14 mouse cellular contexts compared by ENCODE assay signal in the genomic region with DNA sequence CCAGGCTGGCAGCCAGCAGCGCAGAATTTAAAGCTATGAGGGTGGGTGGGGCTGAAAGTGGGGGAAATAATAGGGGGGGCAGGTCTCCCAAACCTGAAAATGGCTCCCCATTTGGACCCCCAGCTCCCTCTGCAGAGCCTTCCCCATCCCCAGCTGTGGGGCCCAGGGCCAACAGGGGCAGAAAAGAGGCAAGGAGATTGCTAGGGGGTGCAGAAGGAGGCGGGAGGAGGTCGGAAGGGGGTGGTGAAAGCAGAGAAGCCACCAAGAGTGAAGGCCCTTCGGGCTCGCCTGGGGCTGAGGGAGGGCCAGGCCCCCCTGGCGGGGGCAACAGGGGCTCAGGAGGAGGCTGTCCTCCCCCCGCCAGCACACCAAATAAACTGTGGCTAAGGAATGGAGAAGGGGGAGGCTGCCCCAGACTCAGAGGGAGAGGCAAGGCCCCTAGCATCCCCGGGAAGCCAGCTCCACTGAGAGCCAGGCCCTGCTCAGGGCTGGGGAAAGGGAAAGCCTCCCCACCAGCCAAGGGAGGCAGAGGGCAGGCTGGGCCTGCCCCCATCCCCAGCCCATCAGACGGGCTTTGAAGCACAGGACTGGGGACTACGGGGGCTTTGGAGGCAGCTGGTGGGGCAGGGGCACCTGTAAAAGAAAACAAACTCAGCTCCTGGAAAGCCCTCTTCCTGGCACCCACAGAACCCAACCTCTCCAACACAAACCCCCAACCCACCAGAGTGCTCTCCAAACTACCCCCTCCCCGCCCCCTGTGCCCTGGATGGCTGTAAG. TPM values are rescaled to one million over a fixed set of nuclear protein-coding genes. Genes with fewer than 3 reads are reported as not detected.
DNase-seq lines count a peak whose midpoint lies in the region; ATAC-seq and TF ChIP-seq lines count a peak whose summit lies in the region.
"Had no signal": no experiment of that assay in that cellular context is flagged by ENCODE, and none has a peak within 500 bp of the region (broad histone marks: within the 10 kb centered on the region; RNA-seq: fewer than 3 reads in every experiment).

No protein-coding gene starts in this region.

- no peak overlapping the region for H3K4me3 ChIP-seq in forebrain, embryonic 12.5 days (replicated peaks)
- H3K4me3 ChIP-seq in forebrain, embryonic 16.5 days (replicated peaks; ENCODE audit: low read length), result no peak overlapping the region
- H3K4me3 ChIP-seq in liver, embryonic 12.5 days, result no peak overlapping the region
- H3K4me3 ChIP-seq in liver, postnatal 0 days (ENCODE audit: low read depth, low read length), result no peak overlapping the region
- peak overlapping the region; percentile 81; the same call in 1 of the 2 replicates for H3K4me3 ChIP-seq in G1E (ENCODE audit: low read depth, low read length)
- no peak overlapping the region for H3K4me3 ChIP-seq in forebrain, embryonic 14.5 days (ENCODE audit: low read depth, low read length)
- no peak overlapping the region for H3K4me3 ChIP-seq in intestine, postnatal 0 days (ENCODE audit: low read depth, low read length)
- H3K4me3 ChIP-seq: left cerebral cortex, adult 2 months had no signal

- WGBS in forebrain, embryonic 12.5 days, result 80% methylated on average over 10 of the region's 11 CpGs
- 71% methylated on average over 11 of the region's 11 CpGs for WGBS in forebrain, embryonic 16.5 days
- 80% methylated on average over 11 of the region's 11 CpGs for WGBS in liver, embryonic 12.5 days (ENCODE audit: insufficient replicate concordance)
- 84% methylated on average over 11 of the region's 11 CpGs for WGBS in liver, postnatal 0 days (ENCODE audit: insufficient replicate concordance)
- WGBS in forebrain, embryonic 14.5 days, result 79% methylated on average over 11 of the region's 11 CpGs
- WGBS in intestine, postnatal 0 days, result 79% methylated on average over 11 of the region's 11 CpGs

- ATAC-seq in forebrain, embryonic 12.5 days (ENCODE audit: low FRiP score), result no peak
- no peak for ATAC-seq in forebrain, embryonic 16.5 days
- no peak for ATAC-seq in liver, embryonic 12.5 days
- ATAC-seq in liver, postnatal 0 days, result no peak
- no peak for ATAC-seq in G1E (ENCODE audit: extremely low read depth, insufficient number of reproducible peaks, low FRiP score, poor library complexity, severe bottlenecking)
- ATAC-seq in forebrain, embryonic 14.5 days, result no peak
- ATAC-seq in intestine, postnatal 0 days, result no peak

- no peak overlapping the region for H3K27ac ChIP-seq in forebrain, embryonic 12.5 days
- no peak overlapping the region for H3K27ac ChIP-seq in forebrain, embryonic 16.5 days (ENCODE audit: low read length)
- H3K27ac ChIP-seq in liver, embryonic 12.5 days, result peak overlapping the region; percentile 21; the same call in 1 of the 2 replicates
- no peak overlapping the region for H3K27ac ChIP-seq in liver, postnatal 0 days (ENCODE audit: low read depth)
- H3K27ac ChIP-seq in forebrain, embryonic 14.5 days (ENCODE audit: low read depth, low read length), result no peak overlapping the region
- no peak overlapping the region for H3K27ac ChIP-seq in intestine, postnatal 0 days (ENCODE audit: low read depth, low read length)
- H3K27ac ChIP-seq: left cerebral cortex, adult 2 months; liver, embryonic 14.5 days had no signal

- no peaks in the 10 kb centered on the region for H3K27me3 ChIP-seq in forebrain, embryonic 12.5 days
- no peaks in the 10 kb centered on the region for H3K27me3 ChIP-seq in forebrain, embryonic 16.5 days (replicated peaks; ENCODE audit: control insufficient read depth, insufficient read depth, low read length)
- no peaks in the 10 kb centered on the region for H3K27me3 ChIP-seq in liver, embryonic 12.5 days (replicated peaks)
- H3K27me3 ChIP-seq in liver, postnatal 0 days (ENCODE audit: insufficient read depth, low read length), result no peaks in the 10 kb centered on the region
- H3K27me3 ChIP-seq in G1E (ENCODE audit: insufficient read depth, low read length), result no peaks in the 10 kb centered on the region
- H3K27me3 ChIP-seq in forebrain, embryonic 14.5 days (replicated peaks; ENCODE audit: control insufficient read depth, insufficient read depth, low read length), result no peaks in the 10 kb centered on the region
- no peaks in the 10 kb centered on the region for H3K27me3 ChIP-seq in intestine, postnatal 0 days (replicated peaks; ENCODE audit: control insufficient read depth, insufficient read depth, low read length)

- no peak for TF ChIP-seq CTCF in liver, postnatal 0 days (IDR thresholded peaks at IDR 0.05; ENCODE audit: low read depth)
- no peak for TF ChIP-seq CTCF in G1E (IDR thresholded peaks at IDR 0.05; ENCODE audit: low read depth, low read length)
- TF ChIP-seq CTCF in intestine, postnatal 0 days (IDR thresholded peaks at IDR 0.05; ENCODE audit: low read depth), result no peak

- DNase-seq in liver, postnatal 0 days, result no peak
- no peak for DNase-seq in G1E (ENCODE audit: low spot score)
- no peak for DNase-seq in forebrain, embryonic 14.5 days (ENCODE audit: low spot score)
- DNase-seq in layer of hippocampus, postnatal 14 days (ENCODE audit: low spot score in 2 of 2), result no peak
- DNase-seq: cerebellum, adult 8-10 months; kidney, postnatal 10 days; lung, postnatal 4 days; retina, postnatal 1 day had no signal

- TF ChIP-seq EP300 in liver, postnatal 0 days (IDR thresholded peaks at IDR 0.05; ENCODE audit: low read depth), result no peak

- peak overlapping the region; percentile 13; the same call in 1 of the 2 replicates for H3K4me2 ChIP-seq in forebrain, embryonic 12.5 days
- H3K4me2 ChIP-seq in forebrain, embryonic 16.5 days (ENCODE audit: low read length), result no peak overlapping the region
- H3K4me2 ChIP-seq in liver, embryonic 12.5 days, result no peak overlapping the region
- H3K4me2 ChIP-seq in liver, postnatal 0 days (ENCODE audit: low read depth, low read length), result no peak overlapping the region
- no peak overlapping the region for H3K4me2 ChIP-seq in forebrain, embryonic 14.5 days (ENCODE audit: low read length)
- H3K4me2 ChIP-seq in intestine, postnatal 0 days (replicated peaks; ENCODE audit: low read depth), result no peak overlapping the region

- no peaks in the 10 kb centered on the region for H3K9me3 ChIP-seq in forebrain, embryonic 12.5 days
- no peaks in the 10 kb centered on the region for H3K9me3 ChIP-seq in forebrain, embryonic 16.5 days (ENCODE audit: control insufficient read depth, low read length)
- H3K9me3 ChIP-seq in liver, embryonic 12.5 days (replicated peaks), result no peaks in the 10 kb centered on the region
- H3K9me3 ChIP-seq in liver, postnatal 0 days (ENCODE audit: low read length), result no peaks in the 10 kb centered on the region
- H3K9me3 ChIP-seq in G1E (replicated peaks), result no peaks in the 10 kb centered on the region
- no peaks in the 10 kb centered on the region for H3K9me3 ChIP-seq in forebrain, embryonic 14.5 days (replicated peaks; ENCODE audit: control insufficient read depth, low read length)
- H3K9me3 ChIP-seq in intestine, postnatal 0 days (ENCODE audit: control insufficient read depth), result no peaks in the 10 kb centered on the region

- peak overlapping the region; percentile 14; the same call in 1 of the 2 replicates for H3K9ac ChIP-seq in forebrain, embryonic 12.5 days
- no peak overlapping the region for H3K9ac ChIP-seq in forebrain, embryonic 16.5 days (replicated peaks; ENCODE audit: low read depth, low read length)
- 0 out of 2 replicates have a peak overlapping the region, but pooled peaks have one; percentile 9 for H3K9ac ChIP-seq in liver, embryonic 12.5 days
- no peak overlapping the region for H3K9ac ChIP-seq in liver, postnatal 0 days (replicated peaks)
- 0 out of 2 replicates have a peak overlapping the region, but pooled peaks have one; percentile 13 for H3K9ac ChIP-seq in forebrain, embryonic 14.5 days (ENCODE audit: low read length)
- no peak overlapping the region for H3K9ac ChIP-seq in intestine, postnatal 0 days (ENCODE audit: low read depth, low read length)
- H3K9ac ChIP-seq: liver, embryonic 14.5 days had no signal

- H3K36me3 ChIP-seq in forebrain, embryonic 12.5 days (replicated peaks), result peaks cover 74% of the 10 kb centered on the region
- peaks cover 30% of the 10 kb centered on the region for H3K36me3 ChIP-seq in forebrain, embryonic 16.5 days (ENCODE audit: control insufficient read depth, insufficient read depth)
- H3K36me3 ChIP-seq in liver, embryonic 12.5 days, result peaks cover 77% of the 10 kb centered on the region
- peaks cover 71% of the 10 kb centered on the region for H3K36me3 ChIP-seq in liver, postnatal 0 days (replicated peaks; ENCODE audit: insufficient read depth, low read length)
- peaks cover 77% of the 10 kb centered on the region for H3K36me3 ChIP-seq in G1E (replicated peaks)
- peaks cover 76% of the 10 kb centered on the region for H3K36me3 ChIP-seq in forebrain, embryonic 14.5 days (ENCODE audit: control insufficient read depth, insufficient read depth, low read length)
- H3K36me3 ChIP-seq in intestine, postnatal 0 days (ENCODE audit: control insufficient read depth, insufficient read depth), result peaks cover 66% of the 10 kb centered on the region

- H3K4me1 ChIP-seq in forebrain, embryonic 12.5 days, result peaks cover 43% of the 10 kb centered on the region
- peaks cover 32% of the 10 kb centered on the region for H3K4me1 ChIP-seq in forebrain, embryonic 16.5 days (replicated peaks; ENCODE audit: control insufficient read depth, insufficient read depth, low read length)
- H3K4me1 ChIP-seq in liver, embryonic 12.5 days, result peaks cover 42% of the 10 kb centered on the region
- H3K4me1 ChIP-seq in liver, postnatal 0 days (ENCODE audit: insufficient read depth), result peaks cover 23% of the 10 kb centered on the region
- peaks cover 71% of the 10 kb centered on the region for H3K4me1 ChIP-seq in G1E (ENCODE audit: insufficient read depth, low read depth, low read length)
- peaks cover 17% of the 10 kb centered on the region for H3K4me1 ChIP-seq in forebrain, embryonic 14.5 days (ENCODE audit: control insufficient read depth, insufficient read depth, low read length)
- H3K4me1 ChIP-seq in intestine, postnatal 0 days (replicated peaks; ENCODE audit: control insufficient read depth, insufficient read depth, low read length), result 0 out of 2 replicates have a peak, but pooled peaks cover 9% of the 10 kb centered on the region

RNA-seq across cellular contexts. Expression of gene Mbd6, which starts 3.9 kb away (rescaled TPM):
- polyA plus RNA-seq in forebrain, embryonic 12.5 days (2016; fragmentation: Nextera tagmentation; extraction: Ambion mirVana), result 18.4 and 21.2 TPM in 2 replicates
- 10.2 and 15.3 TPM in 2 replicates for polyA plus RNA-seq in forebrain, embryonic 16.5 days (2015; fragmentation: Nextera tagmentation; extraction: Ambion mirVana)
- 8.5 and 9.8 TPM in 2 replicates for polyA plus RNA-seq in liver, embryonic 12.5 days (2016; fragmentation: Nextera tagmentation; extraction: Ambion mirVana)
- 5.3 and 5.7 TPM in 2 replicates for polyA plus RNA-seq in liver, postnatal 0 days (2015; fragmentation: Nextera tagmentation; extraction: Ambion mirVana)
- total RNA-seq in G1E (2014; fragmentation: Nextera tagmentation) (107 and 121 TPM in 2 replicates), G1E (2017) (4.1 and 6.6 TPM in 2 replicates)
- polyA plus RNA-seq in G1E (2012), result 239 and 302 TPM in 2 replicates
- polyA plus RNA-seq in forebrain, embryonic 14.5 days (2014; fragmentation: Nextera tagmentation; extraction: Ambion mirVana), result 8.4 and 11.2 TPM in 2 replicates
- total RNA-seq in layer of hippocampus, postnatal 14 days (2021), result 10 to 100 TPM; 46.0 to 53.3 TPM
- polyA plus RNA-seq in intestine, postnatal 0 days (2015; fragmentation: Nextera tagmentation; extraction: Ambion mirVana), result 8.7 and 12.8 TPM in 2 replicates

RNA-seq across cellular contexts. Expression of gene Dctn2, which starts 18.7 kb away (rescaled TPM):
- 226 and 229 TPM in 2 replicates for polyA plus RNA-seq in forebrain, embryonic 12.5 days (2016; fragmentation: Nextera tagmentation; extraction: Ambion mirVana)
- 319 and 342 TPM in 2 replicates for polyA plus RNA-seq in forebrain, embryonic 16.5 days (2015; fragmentation: Nextera tagmentation; extraction: Ambion mirVana)
- polyA plus RNA-seq in liver, embryonic 12.5 days (2016; fragmentation: Nextera tagmentation; extraction: Ambion mirVana), result 95.5 and 96.1 TPM in 2 replicates
- 65.3 and 67.4 TPM in 2 replicates for polyA plus RNA-seq in liver, postnatal 0 days (2015; fragmentation: Nextera tagmentation; extraction: Ambion mirVana)
- total RNA-seq in G1E (2014; fragmentation: Nextera tagmentation) (135 TPM in 2 replicates), G1E (2017) (139 and 154 TPM in 2 replicates)
- polyA plus RNA-seq in G1E (2012), result 161 and 175 TPM in 2 replicates
- 286 and 300 TPM in 2 replicates for polyA plus RNA-seq in forebrain, embryonic 14.5 days (2014; fragmentation: Nextera tagmentation; extraction: Ambion mirVana)
- total RNA-seq in layer of hippocampus, postnatal 14 days (2021), result 100 to 1,000 TPM; 298 to 304 TPM
- 143 and 147 TPM in 2 replicates for polyA plus RNA-seq in intestine, postnatal 0 days (2015; fragmentation: Nextera tagmentation; extraction: Ambion mirVana)

RNA-seq across cellular contexts. Expression of gene Kif5a, which starts 21.8 kb away (rescaled TPM):
- 44.1 and 53.1 TPM in 2 replicates for polyA plus RNA-seq in forebrain, embryonic 12.5 days (2016; fragmentation: Nextera tagmentation; extraction: Ambion mirVana)
- polyA plus RNA-seq in forebrain, embryonic 16.5 days (2015; fragmentation: Nextera tagmentation; extraction: Ambion mirVana), result 98.9 and 106 TPM in 2 replicates
- 0.08 and 0.12 TPM in 2 replicates for polyA plus RNA-seq in liver, embryonic 12.5 days (2016; fragmentation: Nextera tagmentation; extraction: Ambion mirVana)
- 0.06 TPM in 2 replicates for polyA plus RNA-seq in liver, postnatal 0 days (2015; fragmentation: Nextera tagmentation; extraction: Ambion mirVana)
- total RNA-seq in G1E (2014; fragmentation: Nextera tagmentation), result 0.10 TPM in 1 of 2 replicates, not detected in the other
- total RNA-seq in G1E (2017), result 0.11 and 0.17 TPM in 2 replicates
- 0.04 and 0.22 TPM in 2 replicates for polyA plus RNA-seq in G1E (2012)
- 47.6 and 68.8 TPM in 2 replicates for polyA plus RNA-seq in forebrain, embryonic 14.5 days (2014; fragmentation: Nextera tagmentation; extraction: Ambion mirVana)
- total RNA-seq in layer of hippocampus, postnatal 14 days (2021), result 100 to 1,000 TPM; 413 to 455 TPM
- 2.7 and 3.7 TPM in 2 replicates for polyA plus RNA-seq in intestine, postnatal 0 days (2015; fragmentation: Nextera tagmentation; extraction: Ambion mirVana)

RNA-seq across cellular contexts. Expression of gene Mars, which starts 26.7 kb away (rescaled TPM):
- 177 and 183 TPM in 2 replicates for polyA plus RNA-seq in forebrain, embryonic 12.5 days (2016; fragmentation: Nextera tagmentation; extraction: Ambion mirVana)
- polyA plus RNA-seq in forebrain, embryonic 16.5 days (2015; fragmentation: Nextera tagmentation; extraction: Ambion mirVana), result 127 and 135 TPM in 2 replicates
- polyA plus RNA-seq in liver, embryonic 12.5 days (2016; fragmentation: Nextera tagmentation; extraction: Ambion mirVana), result 192 and 193 TPM in 2 replicates
- polyA plus RNA-seq in liver, postnatal 0 days (2015; fragmentation: Nextera tagmentation; extraction: Ambion mirVana), result 51.3 and 62.3 TPM in 2 replicates
- total RNA-seq in G1E (2014; fragmentation: Nextera tagmentation) (97.3 and 102 TPM in 2 replicates), G1E (2017) (109 and 144 TPM in 2 replicates)
- polyA plus RNA-seq in G1E (2012), result 104 and 108 TPM in 2 replicates
- polyA plus RNA-seq in forebrain, embryonic 14.5 days (2014; fragmentation: Nextera tagmentation; extraction: Ambion mirVana), result 124 and 135 TPM in 2 replicates
- 10 to 100 TPM; 56.3 to 59.4 TPM for total RNA-seq in layer of hippocampus, postnatal 14 days (2021)
- 47.2 and 50.7 TPM in 2 replicates for polyA plus RNA-seq in intestine, postnatal 0 days (2015; fragmentation: Nextera tagmentation; extraction: Ambion mirVana)

RNA-seq across cellular contexts. Expression of gene Arhgap9, which starts 36.9 kb away (rescaled TPM):
- 0.64 and 1.3 TPM in 2 replicates for polyA plus RNA-seq in forebrain, embryonic 12.5 days (2016; fragmentation: Nextera tagmentation; extraction: Ambion mirVana)
- polyA plus RNA-seq in forebrain, embryonic 16.5 days (2015; fragmentation: Nextera tagmentation; extraction: Ambion mirVana), result 0.49 and 1.2 TPM in 2 replicates
- polyA plus RNA-seq in liver, embryonic 12.5 days (2016; fragmentation: Nextera tagmentation; extraction: Ambion mirVana), result 15.9 and 16.9 TPM in 2 replicates
- 13.5 and 14.8 TPM in 2 replicates for polyA plus RNA-seq in liver, postnatal 0 days (2015; fragmentation: Nextera tagmentation; extraction: Ambion mirVana)
- total RNA-seq in G1E (2014; fragmentation: Nextera tagmentation) (43.3 and 43.7 TPM in 2 replicates), G1E (2017) (89.2 and 100 TPM in 2 replicates)
- polyA plus RNA-seq in G1E (2012), result 54.8 and 59.5 TPM in 2 replicates
- 0.70 and 1.2 TPM in 2 replicates for polyA plus RNA-seq in forebrain, embryonic 14.5 days (2014; fragmentation: Nextera tagmentation; extraction: Ambion mirVana)
- 1 to 10 TPM in 1 of 2 experiments, under 1 TPM in 1; 0.99 to 1.1 TPM for total RNA-seq in layer of hippocampus, postnatal 14 days (2021)
- polyA plus RNA-seq in intestine, postnatal 0 days (2015; fragmentation: Nextera tagmentation; extraction: Ambion mirVana), result 9.5 and 12.0 TPM in 2 replicates

Comparison
In these comparisons a context has a peak if more than half of its experiments do, and no peak if none do; other contexts are left out.
1. H3K9ac ChIP-seq: peak in forebrain, embryonic 12.5 days (single experiment), liver, embryonic 12.5 days (single experiment) and forebrain, embryonic 14.5 days (single experiment); none in forebrain, embryonic 16.5 days (single experiment), liver, postnatal 0 days (single experiment) and intestine, postnatal 0 days (single experiment).
2. RNA of gene Mbd6, which starts 3.9 kb away (polyA plus RNA-seq): 239 to 302 TPM in G1E; 18.4 to 21.2 TPM in forebrain, embryonic 12.5 days, 10.2 to 15.3 TPM in forebrain, embryonic 16.5 days, 8.7 to 12.8 TPM in intestine, postnatal 0 days, 8.5 to 9.8 TPM in liver, embryonic 12.5 days, 8.4 to 11.2 TPM in forebrain, embryonic 14.5 days and 5.3 to 5.7 TPM in liver, postnatal 0 days; every median in the first group is over 10 times any median in the second.